Mouse (Mus musculus): ENCODE data around the gene Abcg4. TPM values are rescaled to one million over a fixed set of nuclear protein-coding genes. Genes with fewer than 3 reads are reported as not detected.

Abcg4 gene
- polyA plus RNA-seq, 1 experiment from 2014 or later, result 1.0 TPM

GRCm38 (mm10) chr9:44250445-44250844 is 38.0 kb downstream of the Abcg4 start:
- Histone ChIP-seq H3K9ac (ENCODE audit: low read depth, low read length) (no peak overlapping the region), H3K36me3 (ENCODE audit: insufficient read depth, low read length) (no peaks in the 10 kb centered on the region), H3K9me3 (replicated peaks; ENCODE audit: low read length) (no peaks in the 10 kb centered on the region), H3K4me1 (replicated peaks; ENCODE audit: insufficient read depth, low read length) (peaks cover 12% of the 10 kb centered on the region), H3K4me2 (ENCODE audit: low read length) (peak overlapping the region; percentile 26), H3K4me3 (replicated peaks; ENCODE audit: low read depth, low read length) (no peak overlapping the region), H3K27me3 (ENCODE audit: insufficient read depth, low read length) (no peaks in the 10 kb centered on the region), H3K27ac (no peak overlapping the region)
- 39% methylated on average over 4 of the region's 4 CpGs for WGBS
- DNase-seq (ENCODE audit: low spot score) (peak; percentile 78), ATAC-seq (replicated peaks; ENCODE audit: low FRiP score, low read depth) (0 out of 2 replicates have a peak, but pooled peaks have one; percentile 8)
- no peak for TF ChIP-seq CTCF (IDR thresholded peaks at IDR 0.05; ENCODE audit: low read depth)

DNA sequence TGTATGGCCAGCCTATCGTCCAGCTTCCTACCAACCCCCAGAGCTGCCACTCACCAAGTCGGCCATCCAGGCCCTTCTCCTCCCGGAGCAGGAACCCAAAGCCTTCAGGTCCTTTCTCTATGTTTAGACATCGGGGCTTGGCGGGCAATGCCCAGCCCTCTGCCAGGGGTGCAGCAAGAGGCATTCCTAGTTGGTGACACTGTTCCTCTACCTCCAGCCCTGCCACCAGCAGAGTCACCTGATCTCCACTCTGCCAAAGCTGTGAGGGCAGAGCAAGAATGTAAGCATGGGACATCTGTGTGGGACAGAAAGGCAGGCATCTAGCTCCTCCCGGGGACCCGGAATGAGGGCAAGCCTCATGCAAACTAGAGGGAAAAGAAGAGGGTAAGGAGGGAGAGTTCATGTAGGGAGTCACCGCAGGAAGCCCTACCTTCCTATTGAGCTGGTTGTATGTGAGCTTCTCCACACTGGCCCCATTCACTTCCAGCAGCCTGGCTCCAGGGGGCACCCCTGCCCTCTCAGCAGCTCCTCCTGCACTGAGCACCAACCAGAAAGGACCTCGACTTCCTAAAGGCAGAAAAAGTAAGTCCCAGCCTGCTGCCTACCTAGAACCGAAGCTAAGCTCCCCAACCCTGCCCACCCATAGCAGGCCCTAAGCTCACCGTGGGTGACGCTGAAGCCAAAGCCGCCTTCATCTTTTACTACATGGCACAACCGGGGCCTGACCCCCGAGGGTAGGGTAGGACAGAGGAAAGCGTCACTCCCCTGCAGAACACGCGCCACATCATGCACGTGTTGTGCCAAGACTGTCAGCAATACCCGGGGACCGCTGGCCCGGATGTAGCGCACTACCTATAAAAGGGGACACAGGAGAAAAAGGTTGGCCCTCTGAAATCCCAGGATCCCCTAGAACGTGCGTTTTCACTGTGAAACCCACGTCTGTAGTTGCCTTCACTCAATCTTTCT is 39.0 kb downstream of the Abcg4 start:
- H3K4me1 ChIP-seq (replicated peaks; ENCODE audit: insufficient read depth, low read length), result peaks cover 12% of the 10 kb centered on the region
- WGBS, result 47% methylated on average over 26 of the region's 26 CpGs
- no peak overlapping the region for H3K27ac ChIP-seq
- no peaks in the 10 kb centered on the region for H3K9me3 ChIP-seq (replicated peaks; ENCODE audit: low read length)
- peak; percentile 83 for DNase-seq (ENCODE audit: low spot score)
- no peaks in the 10 kb centered on the region for H3K27me3 ChIP-seq (ENCODE audit: insufficient read depth, low read length)
- TF ChIP-seq CTCF (IDR thresholded peaks at IDR 0.05; ENCODE audit: low read depth), result peak; percentile 72
- peak; percentile 45; the same call in 1 of the 2 replicates for ATAC-seq (replicated peaks; ENCODE audit: low FRiP score, low read depth)
- no peaks in the 10 kb centered on the region for H3K36me3 ChIP-seq (ENCODE audit: insufficient read depth, low read length)
- H3K4me3 ChIP-seq (replicated peaks; ENCODE audit: low read depth, low read length), result no peak overlapping the region
- peak overlapping the region; percentile 33; the same call in 1 of the 2 replicates for H3K4me2 ChIP-seq (ENCODE audit: low read length)
- H3K9ac ChIP-seq (ENCODE audit: low read depth, low read length), result no peak overlapping the region; the same call in 1 of the 2 replicates

- Histone ChIP-seq H3K4me3 (replicated peaks; ENCODE audit: low read depth, low read length) (no peak overlapping the region), H3K4me2 (ENCODE audit: low read length) (no peak overlapping the region), H3K9me3 (replicated peaks; ENCODE audit: low read length) (no peaks in the 10 kb centered on the region), H3K9ac (ENCODE audit: low read depth, low read length) (no peak overlapping the region), H3K27ac (no peak overlapping the region), H3K4me1 (replicated peaks; ENCODE audit: insufficient read depth, low read length) (peaks cover 12% of the 10 kb centered on the region), H3K36me3 (ENCODE audit: insufficient read depth, low read length) (no peaks in the 10 kb centered on the region), H3K27me3 (ENCODE audit: insufficient read depth, low read length) (no peaks in the 10 kb centered on the region)
- TF ChIP-seq CTCF (IDR thresholded peaks at IDR 0.05; ENCODE audit: low read depth), result no peak
- 70% methylated on average over 6 of the region's 6 CpGs for WGBS
- DNase-seq (ENCODE audit: low spot score) (no peak), ATAC-seq (replicated peaks; ENCODE audit: low FRiP score, low read depth) (no peak)
Observed at GRCm38 (mm10) chr9:44247907-44248306, 40.5 kb downstream of the Abcg4 start.

- Histone ChIP-seq H3K4me2 (ENCODE audit: low read length) (no peak overlapping the region), H3K27ac (no peak overlapping the region), H3K9ac (ENCODE audit: low read depth, low read length) (no peak overlapping the region), H3K36me3 (ENCODE audit: insufficient read depth, low read length) (no peaks in the 10 kb centered on the region), H3K4me3 (replicated peaks; ENCODE audit: low read depth, low read length) (no peak overlapping the region), H3K9me3 (replicated peaks; ENCODE audit: low read length) (no peaks in the 10 kb centered on the region), H3K27me3 (ENCODE audit: insufficient read depth, low read length) (no peaks in the 10 kb centered on the region), H3K4me1 (replicated peaks; ENCODE audit: insufficient read depth, low read length) (no peaks in the 10 kb centered on the region)
- 29% methylated on average over 2 of the region's 2 CpGs for WGBS
- no peak for TF ChIP-seq CTCF (IDR thresholded peaks at IDR 0.05; ENCODE audit: low read depth)
- no peak for ATAC-seq (replicated peaks; ENCODE audit: low FRiP score, low read depth)
- no peak for DNase-seq (ENCODE audit: low spot score)
Observed at GRCm38 (mm10) chr9:44243621-44244020, 44.8 kb downstream of the Abcg4 start.

- Histone ChIP-seq H3K27me3 (ENCODE audit: insufficient read depth, low read length) (no peaks in the 10 kb centered on the region), H3K9ac (ENCODE audit: low read depth, low read length) (no peak overlapping the region), H3K36me3 (ENCODE audit: insufficient read depth, low read length) (no peaks in the 10 kb centered on the region), H3K4me2 (ENCODE audit: low read length) (no peak overlapping the region), H3K9me3 (replicated peaks; ENCODE audit: low read length) (no peaks in the 10 kb centered on the region), H3K4me1 (replicated peaks; ENCODE audit: insufficient read depth, low read length) (no peaks in the 10 kb centered on the region), H3K4me3 (replicated peaks; ENCODE audit: low read depth, low read length) (no peak overlapping the region), H3K27ac (no peak overlapping the region)
- ATAC-seq (replicated peaks; ENCODE audit: low FRiP score, low read depth) (no peak), DNase-seq (ENCODE audit: low spot score) (no peak)
- no peak for TF ChIP-seq CTCF (IDR thresholded peaks at IDR 0.05; ENCODE audit: low read depth)
- WGBS, result 70% methylated on average over 9 of the region's 9 CpGs
Observed at GRCm38 (mm10) chr9:44241418-44241817, 47.0 kb downstream of the Abcg4 start.

DNA sequence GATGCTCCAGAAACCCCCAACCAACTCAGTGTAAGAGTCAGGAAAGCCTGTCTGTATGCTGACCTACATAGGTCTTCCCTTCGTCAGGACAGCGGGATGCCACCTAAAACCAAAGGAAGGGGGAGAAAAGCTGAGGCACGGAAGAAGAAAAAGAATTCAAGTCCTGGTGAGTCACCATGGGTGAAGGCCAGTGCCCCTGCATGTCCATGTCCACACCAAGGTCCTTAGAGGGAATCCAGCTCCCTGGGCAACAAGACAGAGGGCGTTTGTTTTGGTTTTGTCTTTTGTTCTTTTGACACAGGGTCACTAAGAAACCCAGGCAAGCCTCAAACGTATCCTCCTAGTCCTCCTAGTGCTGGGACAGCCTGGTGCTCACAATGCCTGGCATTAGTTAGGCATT is 47.5 kb downstream of the Abcg4 start:
- H3K9me3 ChIP-seq (replicated peaks; ENCODE audit: low read length), result no peaks in the 10 kb centered on the region
- ATAC-seq (replicated peaks; ENCODE audit: low FRiP score, low read depth) (no peak), DNase-seq (ENCODE audit: low spot score) (no peak)
- H3K4me2 ChIP-seq (ENCODE audit: low read length), result no peak overlapping the region
- no peak overlapping the region for H3K27ac ChIP-seq
- no peaks in the 10 kb centered on the region for H3K4me1 ChIP-seq (replicated peaks; ENCODE audit: insufficient read depth, low read length)
- no peak overlapping the region for H3K4me3 ChIP-seq (replicated peaks; ENCODE audit: low read depth, low read length)
- H3K36me3 ChIP-seq (ENCODE audit: insufficient read depth, low read length), result no peaks in the 10 kb centered on the region
- H3K9ac ChIP-seq (ENCODE audit: low read depth, low read length), result no peak overlapping the region
- 57% methylated on average over 5 of the region's 5 CpGs for WGBS
- H3K27me3 ChIP-seq (ENCODE audit: insufficient read depth, low read length), result no peaks in the 10 kb centered on the region
- no peak for TF ChIP-seq CTCF (IDR thresholded peaks at IDR 0.05; ENCODE audit: low read depth)
